Mouse (Mus musculus) embryonic fibroblast, embryonic 13.5 days (primary cell): ENCODE measurements around the gene Rab27a.

ENCODE experiments used
- CTCF ChIP-seq: IDR thresholded peaks from 2 replicates; pipeline ENCODE4 v1.5.1; 2011; ENCODE audit warnings: mild to moderate bottlenecking, control low read depth, low read length, moderate library complexity, borderline replicate concordance; ENCODE audit not compliant: insufficient read depth
- POLR2A ChIP-seq: IDR thresholded peaks from 2 replicates; pipeline ENCODE4 v1.6.1; 2011; ENCODE audit warnings: low read depth, mild to moderate bottlenecking, control low read depth, low read length, moderate library complexity

DNA sequence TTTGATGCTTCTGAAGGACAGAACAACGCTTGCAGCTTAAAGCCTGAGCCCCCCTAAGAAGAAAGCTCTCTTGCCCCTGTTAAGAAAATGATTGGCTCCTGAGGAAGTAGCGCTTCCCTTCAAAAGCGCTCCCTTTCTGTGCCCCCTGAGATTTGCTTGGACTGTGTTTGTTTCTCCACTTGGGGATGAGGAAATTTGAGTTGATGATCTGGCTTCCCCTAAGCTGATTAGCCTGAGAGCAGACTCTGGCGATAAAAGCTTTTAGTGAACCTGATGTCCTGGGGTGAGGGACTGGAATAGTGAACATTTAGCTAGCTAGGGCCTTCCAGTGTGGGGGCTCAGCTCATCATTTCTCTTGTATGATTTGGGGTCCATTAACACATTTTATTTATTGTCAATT is 4.3 kb downstream of the Rab27a start:
- TF ChIP-seq CTCF (no peak), POLR2A (no peak)
